Mouse (Mus musculus): Measurements from ENCODE around the gene Nfe2l3. TPM values are rescaled to one million over a fixed set of nuclear protein-coding genes. Genes with fewer than 3 reads are reported as not detected.
A peak's percentile ranks its signal among the peaks of the same experiment; 100 is the strongest.
"Not testable (repeated sequence)": the region's sequence is repeated elsewhere in the genome, so short reads cannot be mapped to it uniquely, and the experiment has no call there.

Nfe2l3 gene
- 0.13 and 0.22 TPM in 2 replicates for polyA plus RNA-seq (2015; fragmentation: Nextera tagmentation; extraction: Ambion mirVana)

GRCm38 (mm10) chr6:51432535-51433397, at the start of gene Nfe2l3:
TSS of gene Nfe2l3 (plus strand) at chr6:51432670.
- H3K4me1 ChIP-seq (replicated peaks) = peaks cover 16% of the 10 kb centered on the region
- H3K27ac ChIP-seq = no peak within 1 kb of the TSS
- peaks cover 78% of the 10 kb centered on the region for H3K27me3 ChIP-seq
- no peaks in the 10 kb centered on the region for H3K9me3 ChIP-seq (replicated peaks)
- peak; percentile 93 for ATAC-seq (ENCODE audit: low read depth)
- WGBS (ENCODE audit: insufficient replicate concordance) = 2% methylated on average over 74 of the region's 74 CpGs
- H3K4me3 ChIP-seq (replicated peaks) = peak within 1 kb of the TSS; percentile 56
- peak within 1 kb of the TSS; percentile 17; the same call in 1 of the 2 replicates for H3K9ac ChIP-seq
- peak within 1 kb of the TSS; percentile 75 for H3K4me2 ChIP-seq
- DNase-seq = peak; percentile 62
- H3K36me3 ChIP-seq = no peaks in the 10 kb centered on the region

DNA sequence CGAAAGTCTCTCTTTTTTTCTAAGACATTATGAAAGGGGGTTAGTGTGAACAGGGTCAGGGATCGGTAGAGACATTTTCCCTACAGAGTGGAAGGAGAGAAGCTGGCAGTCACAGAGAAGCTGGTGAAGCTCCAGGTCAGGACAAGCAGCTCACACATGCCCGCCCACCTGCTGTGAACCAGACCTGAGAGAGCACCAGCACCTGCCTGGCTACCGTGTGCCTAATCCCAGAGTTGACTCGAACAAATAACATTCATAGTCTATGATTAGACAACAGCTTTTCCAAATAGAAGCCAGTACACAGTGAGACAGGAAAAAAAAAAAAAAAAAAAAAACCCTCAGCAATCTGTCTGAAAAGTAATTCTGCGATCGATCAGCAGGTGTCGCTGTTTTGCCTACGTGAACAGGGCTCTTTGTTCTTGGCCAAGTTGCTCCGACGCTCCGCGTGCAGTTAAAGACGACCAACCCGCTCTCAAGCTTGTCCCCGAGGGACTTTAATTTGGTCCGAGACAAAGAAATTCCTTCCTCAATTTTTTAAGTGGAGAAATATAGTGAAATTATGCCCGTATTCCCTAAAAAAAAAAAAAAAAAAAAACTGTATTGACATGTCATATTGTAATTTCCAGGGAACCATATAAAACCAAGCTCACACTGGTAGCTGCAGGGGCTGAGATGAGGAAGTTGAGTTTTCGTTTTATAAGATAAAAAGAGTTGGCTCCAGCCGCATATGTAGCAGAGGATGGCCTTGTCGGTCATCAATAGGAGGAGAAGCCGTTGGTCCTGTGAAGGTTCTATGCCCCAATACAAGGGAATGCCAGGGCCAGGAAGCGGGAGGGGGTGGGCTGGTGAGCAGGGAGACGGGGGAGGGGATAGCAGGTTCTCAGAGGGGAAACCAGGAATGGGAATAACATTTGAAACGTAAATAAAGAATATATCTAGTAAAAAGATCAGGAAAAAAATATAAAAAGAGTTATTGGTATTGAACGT, 48.4 kb upstream of the Nfe2l3 start:
- Histone ChIP-seq H3K9ac (no peak overlapping the region), H3K9me3 (replicated peaks) (no peaks in the 10 kb centered on the region), H3K27ac (no peak overlapping the region), H3K4me1 (replicated peaks) (peaks cover 10% of the 10 kb centered on the region), H3K36me3 (no peaks in the 10 kb centered on the region), H3K27me3 (peaks cover 22% of the 10 kb centered on the region), H3K4me3 (replicated peaks) (no peak overlapping the region), H3K4me2 (peak overlapping the region; percentile 37)
- ATAC-seq (ENCODE audit: low read depth) (no peak), DNase-seq (peak; percentile 50)
- 11% methylated on average over 26 of the region's 26 CpGs for WGBS (ENCODE audit: insufficient replicate concordance)

DNA sequence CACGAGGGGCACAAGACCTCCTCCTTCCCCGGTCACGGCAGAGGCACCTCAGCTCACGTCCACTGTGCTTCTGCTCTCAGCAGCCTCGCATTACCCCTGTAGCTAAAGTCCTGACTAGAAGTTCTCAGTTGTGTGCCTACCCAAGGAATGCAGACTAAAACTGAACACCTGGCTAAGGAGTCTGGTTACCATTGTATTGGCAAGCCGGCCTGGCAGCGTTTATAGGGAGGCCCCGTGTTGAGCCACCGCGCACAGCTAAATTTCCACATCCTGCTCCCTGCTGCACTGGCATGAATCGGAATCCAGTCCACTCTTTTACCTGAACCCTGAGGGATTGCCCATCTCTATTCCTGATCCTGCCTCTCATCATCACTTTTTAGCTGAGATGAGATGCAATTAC, 42.0 kb upstream of the Nfe2l3 start:
- Histone ChIP-seq H3K9ac (no peak overlapping the region), H3K4me2 (no peak overlapping the region), H3K9me3 (replicated peaks) (no peaks in the 10 kb centered on the region), H3K27me3 (no peaks in the 10 kb centered on the region), H3K4me1 (replicated peaks) (0 out of 2 replicates have a peak, but pooled peaks cover 6% of the 10 kb centered on the region), H3K27ac (no peak overlapping the region), H3K4me3 (replicated peaks) (no peak overlapping the region), H3K36me3 (no peaks in the 10 kb centered on the region)
- 77% methylated on average over 11 of the region's 11 CpGs for WGBS (ENCODE audit: insufficient replicate concordance)
- no peak for DNase-seq
- no peak for ATAC-seq (ENCODE audit: low read depth)

DNA sequence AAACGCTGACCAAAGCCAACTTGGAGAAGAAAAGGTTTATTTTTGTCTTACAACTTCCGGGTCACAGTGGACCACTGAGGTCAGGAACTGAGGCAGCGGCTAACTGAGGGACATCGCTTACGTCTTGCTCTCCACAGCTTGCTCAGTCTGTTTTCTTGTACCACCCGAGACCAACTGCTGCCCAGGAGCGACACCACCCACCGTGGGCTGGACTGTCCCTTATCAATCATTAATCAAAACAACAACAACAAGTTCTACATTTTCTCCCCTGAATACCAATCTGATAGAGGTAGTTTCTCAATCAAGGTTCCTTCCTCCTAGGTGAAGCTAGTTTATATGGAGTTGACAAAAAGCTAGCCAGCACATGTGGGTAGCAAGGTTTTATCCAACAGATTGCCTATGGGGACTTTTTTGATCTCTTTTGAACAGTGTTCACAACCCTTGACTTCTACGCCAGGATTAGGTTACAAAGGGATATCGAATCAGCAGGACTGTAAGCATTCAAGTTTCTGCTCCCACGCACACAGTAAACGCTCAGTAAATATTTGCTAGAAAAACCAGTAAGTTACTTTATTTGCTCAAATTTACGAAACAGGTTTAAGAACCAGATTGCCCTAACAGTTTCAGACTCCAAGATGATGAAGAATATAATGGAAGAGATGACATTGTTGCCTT, 40.5 kb upstream of the Nfe2l3 start:
- no peaks in the 10 kb centered on the region for H3K27me3 ChIP-seq
- no peak for ATAC-seq (ENCODE audit: low read depth)

DNA sequence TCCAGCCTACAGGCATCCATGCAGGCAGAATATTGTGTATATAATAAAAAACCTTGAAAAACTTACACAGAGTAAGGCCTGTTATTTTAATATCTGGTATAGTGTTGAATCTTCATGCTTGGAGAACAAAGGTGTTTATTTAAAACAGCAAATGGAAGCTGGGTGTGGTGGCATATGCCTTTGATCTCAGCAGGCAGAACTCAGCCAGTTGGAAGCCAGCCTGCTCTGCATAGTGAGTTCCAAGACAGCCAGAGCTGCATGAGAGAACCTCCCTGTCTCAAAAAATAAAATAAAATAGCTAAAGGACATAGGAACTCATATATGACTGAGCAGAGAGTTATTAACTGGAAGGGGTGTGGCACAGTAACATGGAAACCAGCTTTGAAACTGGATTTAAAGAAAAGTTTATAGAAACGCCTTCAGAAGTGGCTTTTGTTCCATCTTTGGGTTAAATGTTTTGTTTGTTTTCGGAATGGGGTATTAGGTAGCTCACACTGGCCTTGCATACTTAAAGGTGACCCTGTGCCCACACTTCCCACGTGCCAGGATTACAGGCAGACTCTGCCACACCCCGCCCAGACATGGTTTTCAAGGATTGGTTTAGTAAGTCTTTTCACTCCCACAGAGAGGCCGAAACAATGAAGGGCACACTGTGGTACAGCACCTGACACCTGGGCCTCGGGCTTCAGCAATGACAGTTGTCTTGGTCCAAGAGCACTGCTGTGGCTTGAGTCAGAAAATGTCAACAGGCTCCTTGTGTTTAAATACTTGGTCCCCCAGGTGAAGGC, 38.9 kb upstream of the Nfe2l3 start:
- ATAC-seq (ENCODE audit: low read depth) = no peak
- 60% methylated on average over 6 of the region's 6 CpGs for WGBS (ENCODE audit: insufficient replicate concordance)
- no peaks in the 10 kb centered on the region for H3K36me3 ChIP-seq
- H3K4me1 ChIP-seq (replicated peaks) = 0 out of 2 replicates have a peak, but pooled peaks cover 6% of the 10 kb centered on the region
- no peak overlapping the region for H3K9ac ChIP-seq
- no peak overlapping the region for H3K4me2 ChIP-seq
- no peak for DNase-seq
- no peaks in the 10 kb centered on the region for H3K9me3 ChIP-seq (replicated peaks)
- H3K27ac ChIP-seq = no peak overlapping the region
- no peaks in the 10 kb centered on the region for H3K27me3 ChIP-seq
- no peak overlapping the region for H3K4me3 ChIP-seq (replicated peaks)

More for the DNA sequence above, 40.5 kb upstream of the Nfe2l3 start:
- H3K4me2 ChIP-seq = no peak overlapping the region
- H3K9ac ChIP-seq = no peak overlapping the region
- DNase-seq = no peak
- H3K4me3 ChIP-seq (replicated peaks) = no peak overlapping the region
- H3K36me3 ChIP-seq = no peaks in the 10 kb centered on the region
- H3K4me1 ChIP-seq (replicated peaks) = 0 out of 2 replicates have a peak, but pooled peaks cover 6% of the 10 kb centered on the region
- no peak overlapping the region for H3K27ac ChIP-seq
- no peaks in the 10 kb centered on the region for H3K9me3 ChIP-seq (replicated peaks)
- WGBS (ENCODE audit: insufficient replicate concordance) = 61% methylated on average over 13 of the region's 13 CpGs

DNA sequence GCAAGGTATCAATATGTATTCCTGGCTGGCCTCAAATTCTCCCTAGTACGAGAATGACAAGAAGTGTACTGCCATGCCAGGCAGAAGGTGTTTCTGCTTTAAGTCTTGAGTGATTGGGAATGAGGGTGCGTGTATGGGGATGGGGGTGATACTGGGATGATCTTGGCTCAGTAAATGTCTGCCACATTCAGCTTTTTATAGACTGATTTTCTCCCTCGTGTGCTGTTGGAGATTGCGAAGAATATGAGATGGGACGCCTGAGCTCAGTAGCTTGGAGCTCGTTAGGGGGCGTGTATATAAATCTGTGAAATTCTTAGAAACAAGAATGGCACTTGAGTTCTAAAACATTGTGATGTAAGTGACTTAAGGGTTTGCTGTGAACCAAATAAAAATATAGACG, 38.1 kb upstream of the Nfe2l3 start:
- H3K4me2 ChIP-seq; ATAC-seq (ENCODE audit: low read depth); H3K9me3 ChIP-seq (replicated peaks); H3K36me3 ChIP-seq; H3K27me3 ChIP-seq; DNase-seq; H3K9ac ChIP-seq; H3K4me3 ChIP-seq (replicated peaks); H3K27ac ChIP-seq: not testable (repeated sequence)
- WGBS (ENCODE audit: insufficient replicate concordance) = 73% methylated on average over 8 of the region's 8 CpGs
- H3K4me1 ChIP-seq (replicated peaks) = peaks cover 13% of the 10 kb centered on the region; the same call in 1 of the 2 replicates

DNA sequence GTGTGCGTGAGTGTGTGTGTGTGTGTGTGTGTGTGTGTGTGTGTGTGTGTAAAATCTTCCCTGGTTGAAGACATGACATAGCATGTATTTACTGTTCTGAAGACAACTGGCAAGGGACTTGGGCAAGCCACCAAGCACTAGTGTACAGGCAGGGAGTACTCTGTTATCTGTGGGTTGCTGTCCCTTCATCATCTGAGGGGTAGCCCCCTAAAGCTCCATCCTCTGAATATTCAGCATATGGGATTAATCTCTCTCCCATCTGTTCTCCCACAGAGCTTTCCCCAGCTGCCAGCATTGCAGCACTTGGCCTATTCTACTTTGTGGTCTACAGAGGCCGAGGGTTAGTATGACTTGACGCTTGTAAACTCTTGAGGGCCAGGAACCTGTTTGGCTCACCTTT, 37.5 kb upstream of the Nfe2l3 start:
- H3K27ac ChIP-seq; H3K4me3 ChIP-seq (replicated peaks); H3K36me3 ChIP-seq; ATAC-seq (ENCODE audit: low read depth); H3K9me3 ChIP-seq (replicated peaks); H3K27me3 ChIP-seq; H3K4me2 ChIP-seq; H3K9ac ChIP-seq; DNase-seq: not testable (repeated sequence)
- 80% methylated on average over 3 of the region's 3 CpGs for WGBS (ENCODE audit: insufficient replicate concordance)
- peaks cover 13% of the 10 kb centered on the region; the same call in 1 of the 2 replicates for H3K4me1 ChIP-seq (replicated peaks)

GRCm38 (mm10) chr6:51395486-51395885, 37.0 kb upstream of the Nfe2l3 start:
- H3K27me3 ChIP-seq = no peaks in the 10 kb centered on the region
- no peak for ATAC-seq (ENCODE audit: low read depth)
- DNase-seq = no peak
- no peak overlapping the region for H3K27ac ChIP-seq
- no peak overlapping the region for H3K9ac ChIP-seq
- 48% methylated on average over 9 of the region's 9 CpGs for WGBS (ENCODE audit: insufficient replicate concordance)
- peaks cover 13% of the 10 kb centered on the region; the same call in 1 of the 2 replicates for H3K4me1 ChIP-seq (replicated peaks)
- H3K4me3 ChIP-seq (replicated peaks) = no peak overlapping the region
- no peaks in the 10 kb centered on the region for H3K36me3 ChIP-seq
- H3K9me3 ChIP-seq (replicated peaks) = no peaks in the 10 kb centered on the region
- H3K4me2 ChIP-seq = peak overlapping the region; percentile 25

DNA sequence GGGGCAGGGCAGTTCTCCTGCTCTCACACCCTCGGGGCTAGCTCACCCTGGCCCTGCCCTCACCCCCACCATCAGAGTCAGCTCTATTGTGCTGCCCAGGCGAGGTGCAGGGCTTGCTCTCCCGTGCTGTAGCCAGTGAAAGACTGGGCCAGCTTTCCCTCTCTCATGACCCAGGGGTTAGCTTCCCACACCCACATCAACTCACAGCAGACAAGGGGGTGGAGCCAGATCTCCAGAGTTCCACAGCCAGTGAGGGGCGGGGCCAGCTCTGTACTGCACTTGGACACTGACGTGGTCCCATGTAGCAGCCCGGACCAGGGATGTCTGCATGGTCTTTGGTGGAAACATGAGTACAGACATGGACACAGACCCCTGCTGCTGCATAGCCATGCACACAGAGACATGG, 33.4 kb upstream of the Nfe2l3 start:
- Histone ChIP-seq H3K4me3 (replicated peaks) (no peak overlapping the region), H3K4me2 (no peak overlapping the region)

GRCm38 (mm10) chr6:51401294-51401693, 31.2 kb upstream of the Nfe2l3 start:
- 44% methylated on average over 6 of the region's 6 CpGs for WGBS (ENCODE audit: insufficient replicate concordance)
- no peaks in the 10 kb centered on the region for H3K27me3 ChIP-seq
- no peak for DNase-seq
- no peak overlapping the region for H3K27ac ChIP-seq
- H3K4me1 ChIP-seq (replicated peaks) = peaks cover 17% of the 10 kb centered on the region
- no peaks in the 10 kb centered on the region for H3K9me3 ChIP-seq (replicated peaks)
- no peak overlapping the region for H3K9ac ChIP-seq
- H3K4me2 ChIP-seq = no peak overlapping the region
- H3K4me3 ChIP-seq (replicated peaks) = no peak overlapping the region
- ATAC-seq (ENCODE audit: low read depth) = no peak
- H3K36me3 ChIP-seq = no peaks in the 10 kb centered on the region

More for the DNA sequence above, 33.4 kb upstream of the Nfe2l3 start:
- Histone ChIP-seq H3K27me3 (no peaks in the 10 kb centered on the region), H3K9ac (no peak overlapping the region), H3K36me3 (no peaks in the 10 kb centered on the region), H3K9me3 (replicated peaks) (no peaks in the 10 kb centered on the region), H3K4me1 (replicated peaks) (peaks cover 9% of the 10 kb centered on the region), H3K27ac (no peak overlapping the region)
- 26% methylated on average over 6 of the region's 6 CpGs for WGBS (ENCODE audit: insufficient replicate concordance)
- ATAC-seq (ENCODE audit: low read depth) (peak; percentile 73), DNase-seq (peak; percentile 11)
